Mouse (Mus musculus): Measurements from ENCODE around the gene Gm5725. TPM values are rescaled to one million over a fixed set of nuclear protein-coding genes. Genes with fewer than 3 reads are reported as not detected.
"Not testable (repeated sequence)": the region's sequence is repeated elsewhere in the genome, so short reads cannot be mapped to it uniquely, and the experiment has no call there.

Gm5725 gene
- total RNA-seq (2014; rRNA removed) = not detected in 2 replicates
- polyA plus RNA-seq (2015; fragmentation: Nextera tagmentation; extraction: Ambion mirVana) = not detected in 2 replicates

GRCm38 (mm10) chr7:21844167-21844566 lies at the start of gene Gm5725:
Gm5725 (minus strand) TSS chr7:21844267.
- not testable (repeated sequence) for H3K27ac ChIP-seq (ENCODE audit: low read depth, low read length); ATAC-seq; H3K4me2 ChIP-seq (ENCODE audit: low read depth); H3K36me3 ChIP-seq (ENCODE audit: insufficient read depth); H3K4me3 ChIP-seq (ENCODE audit: low read depth, low read length); H3K4me1 ChIP-seq (ENCODE audit: insufficient read depth); H3K9me3 ChIP-seq (ENCODE audit: low read length); H3K9ac ChIP-seq; H3K27me3 ChIP-seq (ENCODE audit: insufficient read depth, low read length); DNase-seq
- no CpG with 5 or more reads among the region's 1 CpGs for WGBS

DNA sequence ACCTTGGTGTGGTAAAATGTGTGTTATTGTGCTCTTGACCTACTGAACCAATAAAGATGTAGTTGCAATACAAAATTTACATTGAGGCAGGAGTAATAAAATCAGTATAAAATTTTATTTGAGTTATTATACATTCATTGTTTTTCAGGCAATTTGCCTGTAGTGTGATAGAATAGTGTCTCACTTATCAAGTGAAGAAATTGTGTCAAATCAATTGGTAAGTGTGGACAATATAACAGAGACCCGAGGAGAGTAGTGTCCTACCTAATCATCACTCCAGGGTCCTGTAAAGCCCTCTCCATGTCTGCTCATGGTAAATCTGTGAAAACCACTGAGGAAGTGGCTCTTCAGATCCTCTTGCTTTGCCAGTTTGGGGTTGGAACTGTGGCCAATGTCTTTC lies 12.0 kb downstream of the Gm5725 start, which contains the start of gene Vmn1r135:
TSS of gene Vmn1r135 (plus strand) at position 301 of the 400 bp plus-strand sequence.
- no CpG with 5 or more reads among the region's 1 CpGs for WGBS
- DNase-seq; H3K4me3 ChIP-seq (ENCODE audit: low read depth, low read length); H3K36me3 ChIP-seq (ENCODE audit: insufficient read depth); H3K9me3 ChIP-seq (ENCODE audit: low read length); H3K9ac ChIP-seq; H3K27ac ChIP-seq (ENCODE audit: low read depth, low read length); H3K4me2 ChIP-seq (ENCODE audit: low read depth); ATAC-seq; H3K4me1 ChIP-seq (ENCODE audit: insufficient read depth); H3K27me3 ChIP-seq (ENCODE audit: insufficient read depth, low read length): not testable (repeated sequence)

DNA sequence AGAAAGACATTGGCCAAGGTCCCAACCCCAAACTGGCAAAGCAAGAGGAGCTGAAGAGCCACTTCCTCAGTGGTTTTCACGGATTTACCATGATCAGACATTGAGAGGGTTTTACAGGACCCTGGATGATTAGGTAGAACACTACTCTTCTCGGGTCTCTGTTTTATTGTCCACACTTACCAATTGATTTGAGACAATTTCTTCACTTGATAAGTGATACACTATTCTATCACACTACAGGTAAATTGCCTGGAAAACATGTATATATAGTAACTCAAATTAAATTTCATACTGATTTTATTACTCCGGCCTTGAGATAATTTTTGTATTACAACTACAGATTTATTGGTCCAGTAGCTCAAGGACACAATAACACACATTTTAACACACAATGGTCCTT lies 47.4 kb downstream of the Gm5725 start, which contains the start of gene Gm4177:
TSS of gene Gm4177 (minus strand) at position 101 of the 400 bp plus-strand sequence.
- WGBS = no CpG with 5 or more reads among the region's 3 CpGs

More for the DNA sequence above, 47.4 kb downstream of the Gm5725 start, which contains the start of gene Gm4177:
- not testable (repeated sequence) for H3K9me3 ChIP-seq (ENCODE audit: low read length); H3K36me3 ChIP-seq (ENCODE audit: insufficient read depth); ATAC-seq; H3K27ac ChIP-seq (ENCODE audit: low read depth, low read length); H3K9ac ChIP-seq; H3K4me1 ChIP-seq (ENCODE audit: insufficient read depth); H3K4me3 ChIP-seq (ENCODE audit: low read depth, low read length); H3K4me2 ChIP-seq (ENCODE audit: low read depth); H3K27me3 ChIP-seq (ENCODE audit: insufficient read depth, low read length); DNase-seq

Other genes with a start within 250 kb of the Gm5725 start
- gene Vmn1r132, start 230.2 kb downstream of the Gm5725 start, total RNA-seq (2014; rRNA removed) = not detected in 2 replicates
- not detected in 2 replicates for gene Vmn1r132, start 230.2 kb downstream of the Gm5725 start, polyA plus RNA-seq (2015; fragmentation: Nextera tagmentation; extraction: Ambion mirVana)
- gene Gm4175, start 82.8 kb downstream of the Gm5725 start, total RNA-seq (2014; rRNA removed) = not detected in 2 replicates
- not detected in 2 replicates for gene Gm4175, start 82.8 kb downstream of the Gm5725 start, polyA plus RNA-seq (2015; fragmentation: Nextera tagmentation; extraction: Ambion mirVana)
- not detected in 2 replicates for gene Gm4177, start 47.5 kb downstream of the Gm5725 start, total RNA-seq (2014; rRNA removed)
- not detected in 2 replicates for gene Gm4177, start 47.5 kb downstream of the Gm5725 start, polyA plus RNA-seq (2015; fragmentation: Nextera tagmentation; extraction: Ambion mirVana)
- gene Vmn1r135, start 11.9 kb downstream of the Gm5725 start, total RNA-seq (2014; rRNA removed) = not detected in 2 replicates
- not detected in 2 replicates for gene Vmn1r135, start 11.9 kb downstream of the Gm5725 start, polyA plus RNA-seq (2015; fragmentation: Nextera tagmentation; extraction: Ambion mirVana)
- not detected in 2 replicates for gene Gm5891, start 77.0 kb upstream of the Gm5725 start, total RNA-seq (2014; rRNA removed)
- gene Gm5891, start 77.0 kb upstream of the Gm5725 start, polyA plus RNA-seq (2015; fragmentation: Nextera tagmentation; extraction: Ambion mirVana) = not detected in 2 replicates
- not detected in 2 replicates for gene Vmn1r137, start 150.3 kb upstream of the Gm5725 start, total RNA-seq (2014; rRNA removed)
- gene Vmn1r137, start 150.3 kb upstream of the Gm5725 start, polyA plus RNA-seq (2015; fragmentation: Nextera tagmentation; extraction: Ambion mirVana) = not detected in 2 replicates
- gene Vmn1r138, start 184.6 kb upstream of the Gm5725 start, total RNA-seq (2014; rRNA removed) = not detected in 2 replicates
- not detected in 2 replicates for gene Vmn1r138, start 184.6 kb upstream of the Gm5725 start, polyA plus RNA-seq (2015; fragmentation: Nextera tagmentation; extraction: Ambion mirVana)
- not detected in 2 replicates for gene Gm6176, start 212.0 kb upstream of the Gm5725 start, total RNA-seq (2014; rRNA removed)
- not detected in 2 replicates for gene Gm6176, start 212.0 kb upstream of the Gm5725 start, polyA plus RNA-seq (2015; fragmentation: Nextera tagmentation; extraction: Ambion mirVana)
- not detected in 2 replicates for gene Vmn1r139, start 224.8 kb upstream of the Gm5725 start, total RNA-seq (2014; rRNA removed)
- not detected in 2 replicates for gene Vmn1r139, start 224.8 kb upstream of the Gm5725 start, polyA plus RNA-seq (2015; fragmentation: Nextera tagmentation; extraction: Ambion mirVana)